Mouse (Mus musculus) olfactory bulb, adult 2 months (tissue): ENCODE measurements around the gene Tmem234.

ENCODE experiments used
- CTCF ChIP-seq: fragments of 200-500 bp; IDR thresholded peaks from 2 replicates; pipeline ENCODE4 v1.5.1; 2012; ENCODE audit warnings: low read depth, mild to moderate bottlenecking, low read length, moderate library complexity; ENCODE audit not compliant: insufficient read depth
- POLR2A ChIP-seq: fragments of 200-500 bp; IDR thresholded peaks from 2 replicates; pipeline ENCODE4 v1.6.1; 2012; ENCODE audit warnings: mild to moderate bottlenecking, low read depth, low read length, moderate library complexity; ENCODE audit not compliant: insufficient read depth

GRCm38 (mm10) chr4:129615801-129616290, 15.4 kb downstream of the Tmem234 start:
- TF ChIP-seq POLR2A (no peak), CTCF (no peak)
